Mouse (Mus musculus) hindbrain, embryonic 10.5 days (tissue): ENCODE results near the gene Aoah. TPM values are rescaled to one million over a fixed set of nuclear protein-coding genes. Genes with fewer than 3 reads are reported as not detected.

Source experiments
- DNase-seq: peaks from one replicate; pipeline ENCODE4 v3.0.0-alpha.2; 2017; ENCODE audit warnings: low spot score
- H3K27ac ChIP-seq: fragments of 300-500 bp; sonication (generic); 2 replicates; pipeline ENCODE4 v1.5.1; 2016; ENCODE audit warnings: mild to moderate bottlenecking, moderate library complexity
- H3K27me3 ChIP-seq: fragments of 300-500 bp; sonication (generic); 2 replicates; pipeline ENCODE4 v1.6.1; 2016; ENCODE audit warnings: mild to moderate bottlenecking; ENCODE audit not compliant: poor library complexity, insufficient read depth, severe bottlenecking
- H3K36me3 ChIP-seq: fragments of 300-500 bp; sonication (generic); 2 replicates; pipeline ENCODE4 v1.6.1; 2016; ENCODE audit warnings: mild to moderate bottlenecking, moderate library complexity
- H3K4me1 ChIP-seq: fragments of 300-500 bp; sonication (generic); replicated peaks from 2 replicates; pipeline ENCODE4 v1.6.1; 2016; ENCODE audit warnings: mild to moderate bottlenecking
- H3K4me3 ChIP-seq: fragments of 300-500 bp; sonication (generic); 2 replicates; pipeline ENCODE4 v1.5.1; 2016; ENCODE audit warnings: mild to moderate bottlenecking, moderate library complexity
- H3K9me3 ChIP-seq: fragments of 300-500 bp; sonication (generic); 2 replicates; pipeline ENCODE4 v1.6.1; 2016; ENCODE audit warnings: mild to moderate bottlenecking, moderate library complexity
- WGBS: fragments of 180-500 bp; shearing (Covaris S2); methylation state at CpG from one replicate; pipeline ENCODE4 v1.1.7; 2016; 5-methylcytosine and 5-hydroxymethylcytosine counted together
- polyA plus RNA-seq: library from polyadenylated mRNA; unstranded; fragments of >200 nt; fragmentation: Nextera tagmentation; extraction: Ambion mirVana; gene quantifications from 2 replicates; pipeline ENCODE4 v1.2.1, GENCODE M21; 2016

Gene Aoah
- polyA plus RNA-seq: 0.41 and 0.48 TPM in 2 replicates

GRCm38 (mm10) chr13:20793901-20794300 is at the start of gene Aoah:
Aoah (plus strand) TSS chr13:20794113.
- H3K9me3 ChIP-seq: no peaks in the 10 kb centered on the region
- WGBS: 85% methylated on average over 4 of the region's 4 CpGs

GRCm38 (mm10) chr13:20754843-20755242 is 39.1 kb upstream of the Aoah start:
- Histone ChIP-seq H3K4me3 (no peak overlapping the region), H3K4me1 (no peaks in the 10 kb centered on the region), H3K9me3 (no peaks in the 10 kb centered on the region), H3K27me3 (no peaks in the 10 kb centered on the region), H3K27ac (no peak overlapping the region), H3K36me3 (no peaks in the 10 kb centered on the region)
- no peak for DNase-seq
- 69% methylated on average over 1 of the region's 1 CpGs for WGBS

More at GRCm38 (mm10) chr13:20793901-20794300, at the start of gene Aoah:
- Histone ChIP-seq H3K4me3 (no peak within 1 kb of the TSS), H3K36me3 (no peaks in the 10 kb centered on the region), H3K27me3 (no peaks in the 10 kb centered on the region), H3K27ac (no peak within 1 kb of the TSS), H3K4me1 (no peaks in the 10 kb centered on the region)
- DNase-seq: no peak

GRCm38 (mm10) chr13:20783648-20784047 is 10.3 kb upstream of the Aoah start:
- no peaks in the 10 kb centered on the region for H3K36me3 ChIP-seq
- WGBS: 83% methylated on average over 5 of the region's 5 CpGs
- H3K4me1 ChIP-seq: 0 out of 2 replicates have a peak, but pooled peaks cover 4% of the 10 kb centered on the region
- H3K27ac ChIP-seq: no peak overlapping the region
- DNase-seq: no peak
- H3K27me3 ChIP-seq: no peaks in the 10 kb centered on the region
- H3K9me3 ChIP-seq: no peaks in the 10 kb centered on the region
- no peak overlapping the region for H3K4me3 ChIP-seq

- Histone ChIP-seq H3K4me1 (0 out of 2 replicates have a peak, but pooled peaks cover 4% of the 10 kb centered on the region), H3K36me3 (no peaks in the 10 kb centered on the region), H3K4me3 (no peak overlapping the region), H3K27me3 (no peaks in the 10 kb centered on the region), H3K9me3 (no peaks in the 10 kb centered on the region), H3K27ac (no peak overlapping the region)
- DNase-seq: no peak
- WGBS: 93% methylated on average over 6 of the region's 6 CpGs
These were observed 9.9 kb upstream of the Aoah start for GRCm38 (mm10) chr13:20784060-20784459.

- Histone ChIP-seq H3K27me3 (no peaks in the 10 kb centered on the region), H3K4me1 (0 out of 2 replicates have a peak, but pooled peaks cover 4% of the 10 kb centered on the region), H3K36me3 (no peaks in the 10 kb centered on the region), H3K4me3 (no peak overlapping the region), H3K9me3 (no peaks in the 10 kb centered on the region), H3K27ac (no peak overlapping the region)
- 86% methylated on average over 7 of the region's 7 CpGs for WGBS
- DNase-seq: no peak
These were observed 8.0 kb upstream of the Aoah start for GRCm38 (mm10) chr13:20785960-20786359.

- H3K4me3 ChIP-seq: no peak overlapping the region
- H3K27ac ChIP-seq: no peak overlapping the region
- DNase-seq: no peak
- no peaks in the 10 kb centered on the region for H3K27me3 ChIP-seq
- 65% methylated on average over 1 of the region's 1 CpGs for WGBS
- no peaks in the 10 kb centered on the region for H3K9me3 ChIP-seq
- no peaks in the 10 kb centered on the region for H3K36me3 ChIP-seq
- H3K4me1 ChIP-seq: 0 out of 2 replicates have a peak, but pooled peaks cover 4% of the 10 kb centered on the region
These were observed 7.1 kb upstream of the Aoah start for GRCm38 (mm10) chr13:20786825-20787245.

- no peak overlapping the region for H3K27ac ChIP-seq
- 0 out of 2 replicates have a peak, but pooled peaks cover 4% of the 10 kb centered on the region for H3K4me1 ChIP-seq
- no peaks in the 10 kb centered on the region for H3K27me3 ChIP-seq
- H3K9me3 ChIP-seq: no peaks in the 10 kb centered on the region
- no peaks in the 10 kb centered on the region for H3K36me3 ChIP-seq
- no peak for DNase-seq
- 85% methylated on average over 4 of the region's 4 CpGs for WGBS
- H3K4me3 ChIP-seq: no peak overlapping the region
These were observed 6.0 kb upstream of the Aoah start for GRCm38 (mm10) chr13:20787952-20788351.

GRCm38 (mm10) chr13:20796651-20797050 is 2.7 kb downstream of the Aoah start:
- no peaks in the 10 kb centered on the region; the same call in 1 of the 2 replicates for H3K4me1 ChIP-seq
- H3K9me3 ChIP-seq: no peaks in the 10 kb centered on the region
- DNase-seq: no peak
- no peaks in the 10 kb centered on the region for H3K36me3 ChIP-seq
- H3K4me3 ChIP-seq: no peak overlapping the region
- no peaks in the 10 kb centered on the region for H3K27me3 ChIP-seq
- H3K27ac ChIP-seq: no peak overlapping the region
- 88% methylated on average over 3 of the region's 3 CpGs for WGBS

- no peak for DNase-seq
- Histone ChIP-seq H3K27ac (no peak overlapping the region), H3K4me3 (no peak overlapping the region), H3K36me3 (no peaks in the 10 kb centered on the region), H3K27me3 (no peaks in the 10 kb centered on the region), H3K9me3 (no peaks in the 10 kb centered on the region), H3K4me1 (no peaks in the 10 kb centered on the region; the same call in 1 of the 2 replicates)
- WGBS: 73% methylated on average over 2 of the region's 2 CpGs
These were observed 4.6 kb downstream of the Aoah start for GRCm38 (mm10) chr13:20798536-20798935.

- no peaks in the 10 kb centered on the region; the same call in 1 of the 2 replicates for H3K4me1 ChIP-seq
- H3K27me3 ChIP-seq: no peaks in the 10 kb centered on the region
- 78% methylated on average over 3 of the region's 3 CpGs for WGBS
These were observed 5.9 kb downstream of the Aoah start for GRCm38 (mm10) chr13:20799772-20800171.

GRCm38 (mm10) chr13:20800569-20800968 is 6.7 kb downstream of the Aoah start:
- no peak overlapping the region for H3K4me3 ChIP-seq
- no peaks in the 10 kb centered on the region for H3K9me3 ChIP-seq
- 73% methylated on average over 3 of the region's 3 CpGs for WGBS
- H3K27ac ChIP-seq: no peak overlapping the region
- H3K4me1 ChIP-seq: no peaks in the 10 kb centered on the region; the same call in 1 of the 2 replicates
- no peaks in the 10 kb centered on the region for H3K27me3 ChIP-seq
- no peaks in the 10 kb centered on the region for H3K36me3 ChIP-seq
- DNase-seq: no peak

More at GRCm38 (mm10) chr13:20799772-20800171, 5.9 kb downstream of the Aoah start:
- H3K9me3 ChIP-seq: no peaks in the 10 kb centered on the region
- no peak for DNase-seq
- H3K27ac ChIP-seq: no peak overlapping the region
- H3K4me3 ChIP-seq: no peak overlapping the region
- H3K36me3 ChIP-seq: no peaks in the 10 kb centered on the region

- Histone ChIP-seq H3K9me3 (no peaks in the 10 kb centered on the region), H3K27ac (no peak overlapping the region), H3K4me1 (no peaks in the 10 kb centered on the region), H3K27me3 (no peaks in the 10 kb centered on the region), H3K4me3 (no peak overlapping the region), H3K36me3 (no peaks in the 10 kb centered on the region)
- WGBS: 76% methylated on average over 3 of the region's 3 CpGs
- DNase-seq: no peak
These were observed 18.0 kb downstream of the Aoah start for GRCm38 (mm10) chr13:20811782-20812406.

GRCm38 (mm10) chr13:20816385-20816784 is 22.5 kb downstream of the Aoah start:
- Histone ChIP-seq H3K4me3 (no peak overlapping the region), H3K9me3 (no peaks in the 10 kb centered on the region), H3K36me3 (no peaks in the 10 kb centered on the region), H3K27ac (no peak overlapping the region), H3K4me1 (no peaks in the 10 kb centered on the region), H3K27me3 (no peaks in the 10 kb centered on the region)
- 63% methylated on average over 1 of the region's 1 CpGs for WGBS
- DNase-seq: no peak
